Mouse (Mus musculus): ENCODE measurements around the gene Cbx8. TPM values are rescaled to one million over a fixed set of nuclear protein-coding genes. Genes with fewer than 3 reads are reported as not detected.

Cbx8 gene
- polyA plus RNA-seq, 1 experiment from 2014 or later: 5.1 TPM

DNA sequence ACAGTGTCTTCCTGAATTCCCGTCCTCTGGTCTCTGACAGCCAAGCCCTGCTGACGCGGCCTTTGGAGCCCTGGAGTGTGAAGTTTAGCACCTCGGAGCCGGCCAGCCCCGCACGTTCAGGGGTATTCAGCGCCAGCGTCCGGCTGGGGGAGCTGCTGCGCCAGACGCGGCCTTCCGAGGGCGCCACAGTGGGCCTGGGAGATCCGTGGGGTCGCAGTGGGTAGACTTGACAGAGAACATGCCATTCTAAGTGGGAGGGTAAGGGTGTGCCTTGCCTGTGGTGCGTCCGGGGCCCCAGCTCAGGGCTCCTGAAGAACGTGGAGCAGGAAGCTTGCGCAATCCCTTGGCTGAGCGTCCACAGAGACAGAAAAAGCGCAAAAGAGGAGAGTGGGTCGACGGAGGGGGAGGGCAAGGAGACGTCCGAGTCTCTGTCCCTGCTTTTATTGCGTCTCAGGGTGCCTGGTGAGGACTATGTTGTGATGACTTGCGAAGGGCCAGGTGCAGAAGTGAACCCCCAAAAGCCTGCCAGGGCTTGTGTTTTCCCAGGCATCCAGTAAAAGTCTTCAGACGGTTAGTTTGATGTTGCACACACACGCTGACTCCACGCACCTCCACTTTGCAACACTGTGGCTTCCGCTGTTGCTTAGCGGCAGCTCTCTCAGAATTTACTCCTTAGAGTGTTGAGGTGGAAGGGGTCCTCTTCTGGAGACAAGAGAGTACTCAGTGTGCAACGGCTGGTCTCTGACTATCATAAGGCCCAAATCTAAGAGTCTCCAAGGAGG, 46.7 kb upstream of the Cbx8 start:
- peak; percentile 54 for DNase-seq (ENCODE audit: low spot score)
- 0 out of 2 replicates have a peak overlapping the region, but pooled peaks have one; percentile 27 for H3K9ac ChIP-seq (ENCODE audit: low read length)
- H3K27me3 ChIP-seq (ENCODE audit: control insufficient read depth, insufficient read depth, low read length): no peaks in the 10 kb centered on the region; the same call in 1 of the 2 replicates
- peak overlapping the region; percentile 4; the same call in 1 of the 2 replicates for H3K4me3 ChIP-seq (ENCODE audit: low read depth, low read length)
- peak overlapping the region; percentile 58 for H3K27ac ChIP-seq (replicated peaks)
- no peaks in the 10 kb centered on the region for H3K36me3 ChIP-seq (ENCODE audit: control insufficient read depth, insufficient read depth, low read length)
- WGBS: 9% methylated on average over 35 of the region's 35 CpGs
- peak overlapping the region; percentile 44 for H3K4me2 ChIP-seq (replicated peaks; ENCODE audit: low read depth)
- no peaks in the 10 kb centered on the region for H3K9me3 ChIP-seq (ENCODE audit: control insufficient read depth, low read length)
- H3K4me1 ChIP-seq (replicated peaks; ENCODE audit: control insufficient read depth, insufficient read depth): peaks cover 25% of the 10 kb centered on the region
- TF ChIP-seq EP300 (optimal IDR thresholded peaks at IDR 0.05) (no peak), CTCF (IDR thresholded peaks at IDR 0.05; ENCODE audit: low read depth) (peak; percentile 55)
- ATAC-seq (ENCODE audit: low FRiP score, low TSS enrichment): no peak

DNA sequence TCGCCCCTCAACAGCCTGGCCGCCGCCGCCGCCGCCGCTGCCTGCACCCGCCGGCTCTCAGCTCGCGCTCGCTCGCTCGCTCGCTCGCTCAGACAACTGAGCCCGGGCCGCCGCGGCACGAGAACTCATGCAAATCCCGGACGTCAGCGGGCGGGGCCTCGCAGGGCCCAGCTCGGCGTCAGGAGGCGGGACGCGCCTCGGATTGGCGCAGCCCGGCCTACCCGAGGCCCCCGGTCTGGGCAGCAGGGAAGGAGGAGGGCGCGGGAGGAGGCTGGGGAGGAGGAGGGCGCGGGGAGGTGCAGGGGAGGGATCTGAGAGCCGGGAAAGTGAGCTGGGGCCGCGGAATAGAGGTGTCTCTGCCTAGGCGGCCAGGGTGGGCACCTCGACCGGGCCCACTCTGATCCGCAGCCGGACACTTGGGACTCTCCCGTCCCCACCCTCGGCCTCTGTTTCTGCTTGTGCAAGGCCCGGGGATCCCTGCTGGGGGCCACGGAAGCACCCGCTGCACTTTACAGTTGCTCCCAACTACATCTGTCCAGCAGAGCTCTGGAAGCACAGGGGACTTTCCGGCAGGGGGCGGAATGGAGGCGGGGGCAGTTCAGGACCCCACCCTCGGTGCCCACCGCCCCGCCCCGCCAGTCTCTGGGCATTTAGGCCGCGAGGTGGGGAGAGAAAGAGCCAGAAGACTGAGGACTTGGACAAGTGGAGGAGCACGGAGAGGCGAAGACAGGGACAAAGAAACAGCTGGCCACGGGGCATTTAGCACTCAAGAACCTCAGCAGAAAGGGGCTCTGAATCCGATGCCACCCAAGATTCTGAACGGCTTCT, 45.6 kb upstream of the Cbx8 start, which contains the start of gene Cbx4:
TSS of gene Cbx4 (minus strand) at position 78 of the 828 bp plus-strand sequence.
- H3K4me3 ChIP-seq (ENCODE audit: low read depth, low read length): peak within 1 kb of the TSS; percentile 93
- H3K27ac ChIP-seq (replicated peaks): peak within 1 kb of the TSS; percentile 99
- peak; percentile 98 for DNase-seq (ENCODE audit: low spot score)
- no peaks in the 10 kb centered on the region for H3K9me3 ChIP-seq (ENCODE audit: control insufficient read depth, low read length)
- TF ChIP-seq CTCF (IDR thresholded peaks at IDR 0.05; ENCODE audit: low read depth): peak; percentile 59
- no peak for TF ChIP-seq EP300 (optimal IDR thresholded peaks at IDR 0.05)
- H3K27me3 ChIP-seq (ENCODE audit: control insufficient read depth, insufficient read depth, low read length): no peaks in the 10 kb centered on the region; the same call in 1 of the 2 replicates
- H3K36me3 ChIP-seq (ENCODE audit: control insufficient read depth, insufficient read depth, low read length): peaks cover 4% of the 10 kb centered on the region
- H3K9ac ChIP-seq (ENCODE audit: low read length): peak within 1 kb of the TSS; percentile 92
- peaks cover 25% of the 10 kb centered on the region for H3K4me1 ChIP-seq (replicated peaks; ENCODE audit: control insufficient read depth, insufficient read depth)
- peak; percentile 91 for ATAC-seq (ENCODE audit: low FRiP score, low TSS enrichment)
- 3% methylated on average over 53 of the region's 67 CpGs for WGBS
- peak within 1 kb of the TSS; percentile 79 for H3K4me2 ChIP-seq (replicated peaks; ENCODE audit: low read depth)

DNA sequence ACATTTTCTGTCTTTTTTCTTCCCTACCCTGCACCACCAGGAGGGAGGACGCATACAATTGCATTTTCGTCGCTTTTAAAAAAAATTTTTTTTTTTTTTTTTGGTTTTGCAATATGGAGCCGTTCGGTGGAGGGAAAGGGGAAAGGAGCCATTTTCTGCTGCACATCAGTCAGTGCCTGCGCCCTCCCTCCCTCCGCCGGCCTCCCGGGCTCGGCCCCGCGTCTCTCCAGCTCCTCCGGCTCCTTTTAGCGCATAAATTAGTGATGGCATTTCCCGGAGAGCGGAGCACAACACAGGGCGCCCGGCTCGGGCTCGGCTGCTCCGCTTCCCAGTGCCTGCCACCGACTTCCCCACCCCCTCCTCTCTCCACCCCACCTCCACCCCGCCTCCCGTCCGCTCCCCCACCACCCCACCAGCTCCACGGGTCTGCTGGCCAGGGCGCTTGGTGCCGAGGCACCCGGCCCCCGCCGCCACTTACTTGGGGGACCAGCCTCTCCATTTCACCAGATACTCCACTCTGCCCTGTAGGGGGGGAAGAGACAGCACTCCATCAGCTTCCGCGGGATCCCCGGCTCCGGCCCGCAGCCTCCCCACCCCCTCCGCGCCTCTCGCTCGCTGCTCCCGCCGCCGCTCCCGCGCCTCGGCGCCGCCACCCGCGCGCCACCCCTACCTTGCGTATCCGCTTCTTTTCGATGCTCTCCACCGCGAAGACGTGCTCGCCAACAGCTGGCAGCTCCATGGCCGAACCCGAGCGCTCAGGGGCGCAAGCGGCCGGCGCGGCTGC, 44.7 kb upstream of the Cbx8 start:
- peaks cover 22% of the 10 kb centered on the region for H3K4me1 ChIP-seq (replicated peaks; ENCODE audit: control insufficient read depth, insufficient read depth)
- H3K4me3 ChIP-seq (ENCODE audit: low read depth, low read length): peak overlapping the region; percentile 93
- peak overlapping the region; percentile 92 for H3K9ac ChIP-seq (ENCODE audit: low read length)
- H3K4me2 ChIP-seq (replicated peaks; ENCODE audit: low read depth): peak overlapping the region; percentile 79
- peak; percentile 49 for ATAC-seq (ENCODE audit: low FRiP score, low TSS enrichment)
- TF ChIP-seq CTCF (IDR thresholded peaks at IDR 0.05; ENCODE audit: low read depth) (no peak), EP300 (optimal IDR thresholded peaks at IDR 0.05) (no peak)
- no peaks in the 10 kb centered on the region for H3K9me3 ChIP-seq (ENCODE audit: control insufficient read depth, low read length)
- DNase-seq (ENCODE audit: low spot score): peak; percentile 84
- no peaks in the 10 kb centered on the region; the same call in 1 of the 2 replicates for H3K27me3 ChIP-seq (ENCODE audit: control insufficient read depth, insufficient read depth, low read length)
- H3K27ac ChIP-seq (replicated peaks): peak overlapping the region; percentile 99
- H3K36me3 ChIP-seq (ENCODE audit: control insufficient read depth, insufficient read depth, low read length): peaks cover 13% of the 10 kb centered on the region
- WGBS: under 1% methylated on average over 56 of the region's 66 CpGs

- H3K36me3 ChIP-seq (ENCODE audit: control insufficient read depth, insufficient read depth, low read length): peaks cover 13% of the 10 kb centered on the region
- no peak for DNase-seq (ENCODE audit: low spot score)
- peaks cover 21% of the 10 kb centered on the region for H3K4me1 ChIP-seq (replicated peaks; ENCODE audit: control insufficient read depth, insufficient read depth)
- H3K27me3 ChIP-seq (ENCODE audit: control insufficient read depth, insufficient read depth, low read length): no peaks in the 10 kb centered on the region; the same call in 1 of the 2 replicates
- H3K4me2 ChIP-seq (replicated peaks; ENCODE audit: low read depth): peak overlapping the region; percentile 79
- ATAC-seq (ENCODE audit: low FRiP score, low TSS enrichment): no peak
- peak overlapping the region; percentile 99 for H3K27ac ChIP-seq (replicated peaks)
- peak overlapping the region; percentile 92 for H3K9ac ChIP-seq (ENCODE audit: low read length)
- H3K9me3 ChIP-seq (ENCODE audit: control insufficient read depth, low read length): no peaks in the 10 kb centered on the region
- 4% methylated on average over 18 of the region's 18 CpGs for WGBS
- no peak for TF ChIP-seq CTCF (IDR thresholded peaks at IDR 0.05; ENCODE audit: low read depth)
- TF ChIP-seq EP300 (optimal IDR thresholded peaks at IDR 0.05): no peak
- peak overlapping the region; percentile 93 for H3K4me3 ChIP-seq (ENCODE audit: low read depth, low read length)
These were observed 43.9 kb upstream of the Cbx8 start for GRCm38 (mm10) chr11:119084446-119085278.

Measured in stomach, postnatal 0 days (tissue).